Mouse (Mus musculus) neural tube, embryonic 12.5 days (tissue): ENCODE data around the gene Zfp541. TPM values are rescaled to one million over a fixed set of nuclear protein-coding genes. Genes with fewer than 3 reads are reported as not detected.

Experiments used
- ATAC-seq: fragments of 200-750 bp; cut with Nextera tagmentation; 2 replicates; pipeline ENCODE4 v1.8.0; 2017; ENCODE audit warnings: low read depth, mild to moderate bottlenecking, moderate TSS enrichment, moderate library complexity; ENCODE audit not compliant: low FRiP score
- H3K27ac ChIP-seq: fragments of 300-500 bp; sonication (generic); 2 replicates; pipeline ENCODE4 v1.5.1; 2016
- H3K27me3 ChIP-seq: fragments of 300-500 bp; sonication (generic); replicated peaks from 2 replicates; pipeline ENCODE4 v1.6.1; 2016; ENCODE audit warnings: mild to moderate bottlenecking
- H3K36me3 ChIP-seq: fragments of 300-500 bp; sonication (generic); 2 replicates; pipeline ENCODE4 v1.6.1; 2016; ENCODE audit warnings: mild to moderate bottlenecking
- H3K4me1 ChIP-seq: fragments of 300-500 bp; sonication (generic); 2 replicates; pipeline ENCODE4 v1.6.1; 2016
- H3K4me2 ChIP-seq: fragments of 300-500 bp; sonication (generic); replicated peaks from 2 replicates; pipeline ENCODE4 v1.6.1; 2016; ENCODE audit warnings: mild to moderate bottlenecking
- H3K4me3 ChIP-seq: fragments of 300-500 bp; sonication (generic); 2 replicates; pipeline ENCODE4 v1.5.1; 2016
- H3K9ac ChIP-seq: fragments of 300-500 bp; sonication (generic); 2 replicates; pipeline ENCODE4 v1.6.1; 2016; ENCODE audit warnings: mild to moderate bottlenecking
- H3K9me3 ChIP-seq: fragments of 300-500 bp; sonication (generic); 2 replicates; pipeline ENCODE4 v1.6.1; 2016; ENCODE audit warnings: mild to moderate bottlenecking
- WGBS: fragments of 180-500 bp; shearing (Covaris S2); methylation state at CpG from one replicate; pipeline ENCODE4 v1.1.7; 2016; 5-methylcytosine and 5-hydroxymethylcytosine counted together
- polyA plus RNA-seq: library from polyadenylated mRNA; unstranded; fragments of >200 nt; fragmentation: Nextera tagmentation; extraction: Ambion mirVana; gene quantifications from 2 replicates; pipeline ENCODE4 v1.2.1, GENCODE M21; 2016

Gene Zfp541
- polyA plus RNA-seq, 1 experiment from 2014 or later = 0.05 TPM

- Histone ChIP-seq H3K27me3 (no peaks in the 10 kb centered on the region), H3K27ac (no peak overlapping the region), H3K4me2 (no peak overlapping the region), H3K9me3 (no peaks in the 10 kb centered on the region), H3K4me3 (no peak overlapping the region), H3K4me1 (peaks cover 15% of the 10 kb centered on the region), H3K9ac (no peak overlapping the region), H3K36me3 (peaks cover 14% of the 10 kb centered on the region)
- no peak for ATAC-seq
- 84% methylated on average over 9 of the region's 9 CpGs for WGBS
Observed at GRCm38 (mm10) chr7:16125829-16126228, 64.2 kb downstream of the Zfp541 start.

GRCm38 (mm10) chr7:16128344-16128743, 66.7 kb downstream of the Zfp541 start:
- 92% methylated on average over 6 of the region's 6 CpGs for WGBS
- Histone ChIP-seq H3K4me2 (no peak overlapping the region), H3K4me3 (no peak overlapping the region), H3K4me1 (peaks cover 40% of the 10 kb centered on the region), H3K9ac (no peak overlapping the region), H3K27me3 (no peaks in the 10 kb centered on the region), H3K36me3 (peaks cover 14% of the 10 kb centered on the region), H3K27ac (no peak overlapping the region), H3K9me3 (no peaks in the 10 kb centered on the region)
- no peak for ATAC-seq

- no peak overlapping the region for H3K9ac ChIP-seq
- no peak overlapping the region for H3K4me3 ChIP-seq
- H3K4me2 ChIP-seq = peak overlapping the region; percentile 82
- no peaks in the 10 kb centered on the region for H3K9me3 ChIP-seq
- no peak for ATAC-seq
- peaks cover 9% of the 10 kb centered on the region for H3K36me3 ChIP-seq
- H3K27me3 ChIP-seq = no peaks in the 10 kb centered on the region
- no peak overlapping the region for H3K27ac ChIP-seq
- peaks cover 45% of the 10 kb centered on the region for H3K4me1 ChIP-seq
- 65% methylated on average over 5 of the region's 5 CpGs for WGBS
Observed at GRCm38 (mm10) chr7:16128899-16129298, 67.3 kb downstream of the Zfp541 start.

GRCm38 (mm10) chr7:16129421-16129845, 67.8 kb downstream of the Zfp541 start, which contains the start of gene Slc8a2:
TSS of gene Slc8a2 (plus strand) at chr7:16129826.
- no peaks in the 10 kb centered on the region for H3K9me3 ChIP-seq
- WGBS = 3% methylated on average over 12 of the region's 12 CpGs
- H3K4me3 ChIP-seq = peak within 1 kb of the TSS; percentile 78
- no peaks in the 10 kb centered on the region for H3K27me3 ChIP-seq
- peak within 1 kb of the TSS; percentile 82 for H3K4me2 ChIP-seq
- H3K27ac ChIP-seq = peak within 1 kb of the TSS; percentile 91
- peaks cover 9% of the 10 kb centered on the region for H3K36me3 ChIP-seq
- ATAC-seq = peak; percentile 83
- peaks cover 51% of the 10 kb centered on the region for H3K4me1 ChIP-seq
- peak within 1 kb of the TSS; percentile 91 for H3K9ac ChIP-seq

GRCm38 (mm10) chr7:16129846-16130691, 68.5 kb downstream of the Zfp541 start:
- WGBS = under 1% methylated on average over 35 of the region's 38 CpGs
- Histone ChIP-seq H3K9ac (peak overlapping the region; percentile 91), H3K4me2 (peak overlapping the region; percentile 82), H3K4me1 (peaks cover 57% of the 10 kb centered on the region), H3K4me3 (peak overlapping the region; percentile 78), H3K27me3 (no peaks in the 10 kb centered on the region), H3K9me3 (no peaks in the 10 kb centered on the region), H3K36me3 (peaks cover 9% of the 10 kb centered on the region), H3K27ac (peak overlapping the region; percentile 91)
- peak; percentile 76 for ATAC-seq

GRCm38 (mm10) chr7:16130956-16131634, 69.5 kb downstream of the Zfp541 start:
- ATAC-seq = no peak
- Histone ChIP-seq H3K9me3 (no peaks in the 10 kb centered on the region), H3K27ac (peak overlapping the region; percentile 17; the same call in 1 of the 2 replicates), H3K27me3 (no peaks in the 10 kb centered on the region), H3K4me1 (peaks cover 58% of the 10 kb centered on the region), H3K9ac (peak overlapping the region; percentile 91), H3K4me2 (peak overlapping the region; percentile 82), H3K4me3 (peak overlapping the region; percentile 78), H3K36me3 (0 out of 2 replicates have a peak, but pooled peaks cover under 1% of the 10 kb centered on the region)
- WGBS = 40% methylated on average over 13 of the region's 13 CpGs

- H3K4me3 ChIP-seq = peak overlapping the region; percentile 78; the same call in 1 of the 2 replicates
- ATAC-seq = no peak
- H3K9me3 ChIP-seq = no peaks in the 10 kb centered on the region
- H3K4me1 ChIP-seq = peaks cover 62% of the 10 kb centered on the region
- WGBS = 18% methylated on average over 7 of the region's 7 CpGs
- no peaks in the 10 kb centered on the region for H3K27me3 ChIP-seq
- H3K27ac ChIP-seq = no peak overlapping the region
- H3K4me2 ChIP-seq = peak overlapping the region; percentile 82
- H3K36me3 ChIP-seq = no peaks in the 10 kb centered on the region
- H3K9ac ChIP-seq = peak overlapping the region; percentile 30; the same call in 1 of the 2 replicates
Observed at GRCm38 (mm10) chr7:16132161-16132581, 70.6 kb downstream of the Zfp541 start.

GRCm38 (mm10) chr7:16132926-16133325, 71.3 kb downstream of the Zfp541 start:
- Histone ChIP-seq H3K4me1 (peaks cover 66% of the 10 kb centered on the region), H3K9ac (no peak overlapping the region), H3K4me2 (peak overlapping the region; percentile 82), H3K27ac (no peak overlapping the region), H3K9me3 (no peaks in the 10 kb centered on the region), H3K27me3 (no peaks in the 10 kb centered on the region), H3K36me3 (no peaks in the 10 kb centered on the region), H3K4me3 (no peak overlapping the region)
- no peak for ATAC-seq
- 79% methylated on average over 3 of the region's 3 CpGs for whole genome bisulfite sequencing

GRCm38 (mm10) chr7:16133691-16134090, 72.1 kb downstream of the Zfp541 start:
- Histone ChIP-seq H3K4me3 (no peak overlapping the region), H3K9me3 (no peaks in the 10 kb centered on the region), H3K27me3 (no peaks in the 10 kb centered on the region), H3K4me1 (peaks cover 69% of the 10 kb centered on the region), H3K9ac (no peak overlapping the region), H3K36me3 (no peaks in the 10 kb centered on the region), H3K27ac (peak overlapping the region; percentile 64; the same call in 1 of the 2 replicates), H3K4me2 (peak overlapping the region; percentile 82)
- 95% methylated on average over 9 of the region's 9 CpGs for WGBS
- no peak for ATAC-seq

GRCm38 (mm10) chr7:16134951-16135392, 73.4 kb downstream of the Zfp541 start:
- Histone ChIP-seq H3K27ac (no peak overlapping the region), H3K4me3 (no peak overlapping the region), H3K27me3 (no peaks in the 10 kb centered on the region), H3K36me3 (peaks cover 6% of the 10 kb centered on the region), H3K4me1 (peaks cover 59% of the 10 kb centered on the region), H3K9ac (no peak overlapping the region), H3K9me3 (no peaks in the 10 kb centered on the region), H3K4me2 (peak overlapping the region; percentile 82)
- 25% methylated on average over 7 of the region's 7 CpGs for WGBS
- ATAC-seq = peak; percentile 67
